Mouse (Mus musculus): Measurements from ENCODE around the gene C8b.

GRCm38 (mm10) chr4:104805414-104806257 lies 39.5 kb downstream of the C8b start:
- TF ChIP-seq CTCF (IDR thresholded peaks at IDR 0.05; ENCODE audit: borderline replicate concordance, insufficient read depth, low read length) (no peak), POLR2A (IDR thresholded peaks at IDR 0.05; ENCODE audit: low read depth, low read length) (no peak)

All from embryonic fibroblast, embryonic 13.5 days (primary cell).